Mouse (Mus musculus): Measurements from ENCODE around the gene Tssc4.

Tssc4 gene

DNA sequence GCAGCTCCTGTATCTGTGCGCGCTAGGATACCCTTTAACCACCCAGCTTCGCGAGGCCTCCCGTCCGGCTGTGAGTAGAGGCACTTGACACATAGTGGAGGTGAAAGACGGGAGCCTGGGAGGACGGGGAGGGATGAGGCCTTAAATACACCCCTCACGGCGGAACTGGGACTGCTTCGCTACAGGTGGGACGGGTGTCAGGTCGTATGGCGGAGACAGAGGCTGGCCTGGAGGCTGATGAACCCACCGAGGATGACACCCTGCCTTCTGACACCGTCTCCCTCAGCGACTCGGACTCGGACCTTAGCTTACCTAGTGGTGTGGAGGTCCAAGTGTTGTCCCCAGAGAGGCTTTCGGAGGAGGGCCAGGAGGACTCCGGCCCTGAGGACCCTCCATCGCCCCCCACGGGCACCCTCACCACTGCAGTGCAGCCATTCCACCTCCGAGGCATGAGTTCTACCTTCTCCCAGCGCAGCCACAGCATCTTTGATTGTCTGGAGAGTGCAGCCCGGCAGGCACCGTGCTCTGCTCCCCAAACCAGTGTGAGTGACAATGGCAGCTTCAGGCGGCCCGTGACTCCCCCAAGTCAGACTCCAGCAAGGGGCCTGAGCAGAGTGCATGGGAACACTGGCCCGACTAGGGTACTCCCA lies 827 bp downstream of the Tssc4 start:
- DNase-seq = no peak

DNA sequence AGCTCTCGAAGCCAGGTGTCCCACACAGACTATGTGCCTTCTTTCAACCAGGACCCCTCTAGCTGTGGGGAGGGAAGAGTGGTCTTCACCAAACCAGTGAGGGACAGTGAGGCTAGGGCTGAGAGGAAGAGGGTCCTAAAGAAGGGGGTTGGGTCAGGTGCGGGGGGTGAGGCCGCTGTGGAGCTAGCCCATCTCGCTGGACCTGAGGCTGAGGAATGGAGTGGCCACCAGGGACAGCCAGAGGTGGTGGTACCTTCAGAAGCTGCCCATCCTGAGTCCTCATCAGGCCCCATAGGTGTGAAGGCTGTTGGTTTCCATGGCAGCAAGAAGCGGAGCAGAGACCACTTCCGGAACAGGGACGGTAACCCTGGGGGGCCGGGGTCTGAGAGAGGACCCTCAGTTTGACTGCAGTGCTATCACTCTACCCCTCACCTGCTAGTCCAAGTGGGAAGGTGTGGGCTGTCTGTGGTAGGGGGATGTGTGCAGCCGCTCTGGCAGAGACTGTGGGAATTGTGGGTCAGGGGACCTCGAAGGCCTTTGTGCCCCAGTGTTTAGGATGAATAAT lies 1.5 kb downstream of the Tssc4 start:
- no peak for DNase-seq

DNA sequence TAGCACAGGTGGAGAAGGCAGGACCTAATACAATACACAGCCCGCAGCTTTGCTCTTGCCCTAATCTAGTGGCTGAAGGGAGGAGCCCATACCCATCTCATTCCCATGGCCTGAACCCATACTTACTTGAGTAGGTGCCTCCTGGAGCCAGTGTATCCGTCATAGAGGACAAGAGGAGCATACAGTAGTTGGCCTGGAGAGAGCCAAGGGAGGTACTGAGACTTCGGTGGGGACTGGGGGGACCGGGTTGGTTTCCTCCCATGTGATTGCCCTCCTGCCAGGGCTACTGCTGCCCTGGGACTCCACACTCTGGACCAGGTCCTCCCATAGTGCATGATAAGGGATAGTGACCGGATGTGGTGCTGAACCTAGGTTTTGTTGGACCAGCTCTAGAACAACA lies 3.6 kb downstream of the Tssc4 start:
- no peak for DNase-seq

DNA sequence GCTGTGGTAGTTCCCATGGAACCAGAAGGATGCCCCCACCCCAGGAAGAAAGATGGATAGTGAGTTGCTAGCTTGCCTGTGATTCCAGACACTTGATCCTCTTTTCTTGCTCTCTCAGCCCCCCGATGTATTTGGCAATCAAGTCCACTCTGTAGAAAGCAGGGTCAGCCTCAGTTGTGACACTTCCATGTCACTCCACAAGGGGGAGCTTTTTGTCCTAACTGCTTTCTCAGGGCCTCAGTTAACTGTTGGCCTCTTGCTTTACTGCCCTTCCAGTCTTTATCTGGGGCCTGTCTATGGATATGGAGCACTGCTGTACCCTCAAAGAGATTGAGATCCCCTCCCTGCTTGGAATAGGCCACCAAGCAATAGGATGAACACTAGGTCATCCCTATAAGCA lies 4.0 kb downstream of the Tssc4 start:
- DNase-seq = no peak

DNA sequence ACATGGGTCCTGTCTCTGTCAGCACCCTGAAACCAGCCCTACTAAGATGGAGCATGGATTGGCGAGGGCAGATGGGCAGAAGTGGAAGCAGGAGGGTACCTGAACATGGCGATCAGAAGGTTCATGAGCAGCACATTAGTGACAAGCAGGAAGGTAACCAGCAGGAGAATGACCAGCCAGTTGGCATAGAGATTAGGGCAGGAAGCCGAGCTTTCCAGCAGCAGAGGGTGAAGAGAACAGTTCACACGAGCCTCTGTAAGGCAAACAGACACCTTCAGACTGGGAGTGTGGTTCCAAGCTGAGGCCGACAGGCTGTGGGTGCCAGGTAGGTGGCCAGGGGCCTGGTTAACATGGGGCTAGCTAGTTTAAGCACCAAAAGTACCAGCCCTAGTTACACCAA lies 6.3 kb downstream of the Tssc4 start:
- no peak for DNase-seq

DNA sequence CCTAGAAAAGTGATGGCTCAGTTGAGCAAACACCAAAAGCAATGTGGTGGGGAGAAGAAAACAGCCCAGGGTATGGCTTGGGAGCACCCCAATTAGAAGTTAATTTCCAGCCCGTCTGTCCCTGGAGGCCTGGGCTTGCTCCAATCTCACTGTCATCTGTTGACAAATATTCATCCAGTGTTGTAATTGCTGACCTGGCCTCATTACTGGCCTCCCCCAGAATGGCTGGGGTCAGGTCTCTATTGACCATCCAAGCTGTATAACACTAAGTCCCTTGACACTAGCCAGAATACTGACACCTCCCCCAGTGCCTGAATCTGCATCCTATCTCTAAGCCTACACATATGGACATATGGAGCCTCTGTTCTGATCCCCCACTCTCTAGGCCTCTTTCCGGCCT lies 8.3 kb downstream of the Tssc4 start:
- no peak for DNase-seq

DNA sequence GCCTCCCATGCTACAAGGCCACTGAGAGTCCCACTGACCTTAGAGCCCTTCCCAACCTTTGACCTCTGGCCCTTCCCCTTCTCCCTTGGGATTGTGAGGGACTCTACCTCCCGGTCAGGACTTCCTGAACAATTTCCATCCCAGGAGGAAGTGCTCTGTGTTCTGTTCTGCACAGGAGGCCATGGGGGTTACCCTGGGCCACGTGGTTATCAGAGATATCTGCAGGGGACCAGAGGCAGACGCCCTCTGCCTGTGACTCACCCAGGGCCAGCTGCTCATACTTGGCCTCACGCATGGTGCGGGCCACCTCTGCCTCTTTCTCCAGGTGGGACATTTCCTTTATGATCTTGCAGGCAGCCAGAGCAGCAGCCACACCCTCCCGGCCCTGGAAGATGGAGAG lies 13.0 kb downstream of the Tssc4 start:
- DNase-seq = no peak

DNA sequence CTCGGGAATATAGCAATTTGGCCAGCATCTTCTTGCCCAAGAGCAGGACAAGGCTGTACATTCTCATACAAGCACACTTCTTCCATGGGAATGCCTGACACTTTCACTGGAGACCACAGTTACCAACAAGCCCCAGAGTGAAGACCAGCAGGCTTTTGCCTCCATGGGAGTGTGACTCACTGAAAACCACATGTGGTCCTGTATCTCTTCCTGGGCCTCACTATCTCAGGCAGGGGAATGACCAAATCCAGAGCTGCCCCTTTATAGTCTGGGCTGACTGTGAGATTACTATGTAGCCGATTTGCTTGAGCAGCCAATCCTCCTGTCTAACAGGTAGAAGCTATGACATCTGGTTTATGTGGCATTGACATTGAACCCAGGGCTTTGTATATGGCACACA lies 14.7 kb downstream of the Tssc4 start:
- no peak for DNase-seq

DNA sequence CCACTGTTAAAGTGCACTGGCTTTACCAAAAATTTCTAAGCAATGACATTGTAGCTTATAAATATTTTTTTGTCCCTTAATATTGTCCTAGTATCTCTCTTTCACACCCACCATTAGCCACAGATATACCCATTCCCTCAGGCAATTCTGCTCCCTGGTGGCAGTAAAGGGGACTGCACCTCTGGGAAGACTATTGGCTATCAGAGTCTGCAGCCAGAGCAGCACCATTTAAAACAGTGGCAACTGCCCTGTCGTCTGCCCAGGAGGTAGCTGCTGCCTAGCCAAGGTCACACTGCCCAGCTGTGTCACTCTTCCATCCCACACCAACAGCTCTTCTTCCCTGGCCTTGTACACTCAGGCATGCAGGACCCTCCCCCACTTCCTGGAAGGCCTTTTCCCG lies 17.3 kb downstream of the Tssc4 start:
- peak; percentile 24 for DNase-seq

DNA sequence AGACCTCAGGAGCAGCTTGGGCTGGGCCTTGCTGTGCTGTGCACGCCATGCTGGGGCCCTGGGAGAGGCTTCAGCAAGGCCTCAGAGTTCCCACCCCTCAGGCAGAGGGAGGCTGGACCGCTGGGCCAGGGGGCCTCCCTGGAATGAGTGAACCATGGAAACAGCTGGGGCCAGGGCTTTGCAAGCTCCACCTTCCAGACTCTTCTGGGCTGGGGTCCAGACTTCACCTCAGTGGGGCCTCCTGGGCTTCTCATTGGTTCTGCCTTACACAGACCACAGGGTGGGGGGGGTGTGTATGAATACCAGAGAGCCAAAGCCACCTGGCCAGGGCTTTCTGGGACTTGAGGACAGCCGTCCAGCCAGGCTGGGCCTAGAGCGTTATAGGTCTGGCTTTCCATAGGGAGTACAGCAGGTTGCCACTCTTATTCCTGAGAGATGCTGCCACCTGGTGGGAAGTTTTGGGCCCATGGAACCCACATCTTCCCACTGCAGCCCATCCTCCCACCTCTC lies 18.1 kb downstream of the Tssc4 start:
- peak; percentile 25 for DNase-seq

DNA sequence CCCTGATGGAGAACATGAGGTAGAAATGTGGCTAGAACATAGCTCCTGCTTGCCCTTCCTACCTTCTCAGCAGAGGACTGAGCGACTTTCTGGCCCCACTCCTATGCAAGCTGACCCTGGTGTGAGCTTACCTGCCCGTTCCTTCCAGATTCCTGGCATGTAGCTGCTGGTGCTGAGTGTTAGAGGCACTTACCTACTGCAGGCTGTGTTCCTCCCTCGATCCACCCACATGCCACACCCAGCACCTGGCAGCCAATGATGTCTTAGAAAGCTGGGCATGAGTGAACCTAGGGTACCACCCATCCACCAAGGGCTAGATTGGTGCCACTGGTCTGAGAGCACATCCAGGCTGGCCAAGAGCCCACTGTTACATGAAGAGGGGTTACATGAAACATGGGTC lies 24.8 kb downstream of the Tssc4 start:
- no peak for DNase-seq

DNA sequence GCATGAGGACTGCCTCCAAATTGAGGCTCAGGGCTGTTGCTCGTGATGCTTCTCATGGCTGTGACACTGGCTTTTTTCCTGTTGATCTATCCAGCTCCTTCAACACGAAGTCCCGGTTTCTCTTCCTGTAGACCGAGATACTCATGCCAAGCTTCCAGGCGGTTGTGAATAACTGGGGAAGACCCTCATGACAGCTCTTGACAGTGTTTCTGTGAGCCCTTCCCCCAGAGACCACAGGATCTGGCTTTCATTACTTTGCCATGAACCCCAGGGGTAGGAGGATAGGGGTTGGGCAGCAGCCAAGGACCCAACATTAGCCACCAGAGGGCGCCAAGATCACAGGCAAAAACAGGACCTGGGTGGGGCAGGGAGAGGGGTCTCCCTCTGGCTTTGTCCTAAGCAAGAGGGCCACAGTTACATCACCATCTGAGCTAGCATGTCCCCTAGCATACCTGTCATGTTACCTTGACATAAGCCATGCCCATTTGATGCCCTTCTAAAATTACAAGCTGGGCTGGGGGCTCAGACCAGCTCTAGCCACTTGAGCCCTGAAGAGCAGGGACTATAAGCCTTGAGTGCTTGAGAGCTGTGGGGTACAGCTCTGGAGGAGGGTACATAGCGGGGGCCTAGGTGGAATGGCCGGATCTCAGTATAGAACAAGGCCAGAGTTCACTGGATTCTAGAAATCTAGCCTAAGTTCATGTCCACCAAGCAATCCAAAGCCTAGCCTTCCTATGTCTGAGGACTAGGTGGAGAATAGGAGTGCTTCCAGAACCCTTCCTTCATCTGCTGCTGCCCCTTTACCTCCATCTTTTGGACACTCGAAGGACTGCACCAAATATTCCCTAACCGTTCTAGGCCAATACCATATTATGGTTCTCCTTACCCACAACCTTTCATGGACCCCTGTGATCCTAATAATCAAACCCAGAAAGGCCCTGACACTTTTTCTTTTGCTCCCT lies 25.8 kb downstream of the Tssc4 start, which contains the start of gene Trpm5:
Trpm5 (minus strand) TSS at position 51 of the 962 bp plus-strand sequence.
- peak; percentile 25 for DNase-seq

DNA sequence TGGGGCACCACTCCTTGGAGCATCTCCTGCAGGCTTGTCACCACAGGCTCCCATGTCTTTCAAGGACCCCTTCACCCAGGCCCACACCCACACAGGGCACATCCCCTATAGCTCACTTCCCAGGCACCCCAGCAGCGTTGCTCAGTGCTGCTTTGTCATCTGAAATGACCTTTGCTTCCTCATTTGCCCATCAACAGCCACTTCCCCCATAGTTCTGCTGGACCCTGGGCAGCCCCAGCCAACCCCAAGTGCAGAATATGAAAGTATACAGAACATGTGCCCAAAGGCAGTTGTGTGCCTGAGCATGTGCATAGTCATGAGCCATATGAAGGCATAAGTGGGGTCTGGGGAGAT lies 26.5 kb downstream of the Tssc4 start:
- DNase-seq = no peak

DNA sequence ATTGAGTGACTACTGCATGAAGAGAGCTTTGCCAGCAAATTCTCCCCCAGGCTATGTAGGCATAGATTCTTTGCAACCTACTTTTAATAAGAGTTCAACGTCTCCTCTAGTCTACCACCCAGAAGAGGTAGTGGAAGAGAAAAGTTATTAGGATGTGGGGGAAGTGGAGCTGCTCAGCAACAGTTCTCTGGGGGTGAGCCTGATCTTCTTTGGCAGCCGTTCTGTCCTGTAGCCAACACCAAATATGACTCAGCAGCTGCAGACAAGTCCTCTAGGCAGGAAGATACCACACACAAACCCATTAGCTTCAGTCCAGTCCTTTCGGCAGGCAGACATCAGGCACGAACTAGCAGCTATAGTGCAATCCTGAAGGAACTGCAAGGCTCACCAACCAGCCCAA lies 31.7 kb downstream of the Tssc4 start:
- peak; percentile 14 for DNase-seq

DNA sequence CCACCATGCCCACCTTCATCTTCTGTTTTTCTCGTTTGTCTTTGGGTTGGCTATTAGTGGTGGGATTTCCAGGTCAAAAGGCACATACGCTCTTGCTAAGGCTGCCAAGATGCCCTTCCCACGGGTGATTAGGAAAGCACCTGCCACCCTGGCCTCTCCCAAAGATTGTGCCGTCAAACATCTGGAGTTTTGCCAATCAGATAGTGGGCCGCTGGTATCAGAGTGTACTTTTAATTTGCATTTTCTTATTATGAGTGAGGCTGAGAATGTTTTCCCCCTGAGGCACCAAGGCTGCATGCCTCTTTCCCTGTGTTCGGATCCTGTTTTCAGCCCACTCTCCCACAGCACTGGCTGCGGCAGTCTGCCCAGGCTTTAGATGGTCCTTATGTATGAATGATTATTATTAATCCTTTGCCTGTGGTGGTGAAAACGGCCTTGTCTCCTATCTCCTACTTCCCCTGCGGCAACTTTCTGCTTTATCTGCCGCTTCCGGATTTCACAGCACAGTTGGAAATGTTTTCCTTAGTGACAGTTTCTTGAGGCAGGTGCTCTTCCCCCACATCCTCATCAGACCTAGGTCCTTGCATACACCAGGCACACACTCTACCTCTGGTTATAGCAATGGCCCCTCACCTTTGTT lies 36.3 kb downstream of the Tssc4 start:
- DNase-seq = no peak

DNA sequence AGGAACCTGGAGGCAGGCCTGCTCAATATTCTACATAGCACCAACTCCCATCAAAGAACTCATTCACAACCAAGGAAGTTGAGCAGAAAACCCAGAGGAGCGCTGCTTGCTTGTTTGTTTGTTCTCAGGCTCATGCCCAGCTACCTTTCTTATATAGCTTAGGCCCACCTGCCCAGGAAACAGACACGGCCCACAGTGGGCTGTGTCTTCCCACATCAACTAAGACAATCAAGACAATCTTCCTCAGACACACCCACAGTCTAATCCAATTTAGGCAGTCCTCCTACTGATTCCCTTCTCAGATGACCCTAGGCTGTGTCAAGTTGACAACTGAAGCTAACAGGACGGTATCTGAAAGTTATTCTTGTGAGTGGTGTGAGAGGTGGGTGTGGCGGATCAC lies 37.0 kb downstream of the Tssc4 start, which contains the start of gene Kcnq1:
Kcnq1 (plus strand) TSS at position 301 of the 400 bp plus-strand sequence.
- no peak for DNase-seq

DNA sequence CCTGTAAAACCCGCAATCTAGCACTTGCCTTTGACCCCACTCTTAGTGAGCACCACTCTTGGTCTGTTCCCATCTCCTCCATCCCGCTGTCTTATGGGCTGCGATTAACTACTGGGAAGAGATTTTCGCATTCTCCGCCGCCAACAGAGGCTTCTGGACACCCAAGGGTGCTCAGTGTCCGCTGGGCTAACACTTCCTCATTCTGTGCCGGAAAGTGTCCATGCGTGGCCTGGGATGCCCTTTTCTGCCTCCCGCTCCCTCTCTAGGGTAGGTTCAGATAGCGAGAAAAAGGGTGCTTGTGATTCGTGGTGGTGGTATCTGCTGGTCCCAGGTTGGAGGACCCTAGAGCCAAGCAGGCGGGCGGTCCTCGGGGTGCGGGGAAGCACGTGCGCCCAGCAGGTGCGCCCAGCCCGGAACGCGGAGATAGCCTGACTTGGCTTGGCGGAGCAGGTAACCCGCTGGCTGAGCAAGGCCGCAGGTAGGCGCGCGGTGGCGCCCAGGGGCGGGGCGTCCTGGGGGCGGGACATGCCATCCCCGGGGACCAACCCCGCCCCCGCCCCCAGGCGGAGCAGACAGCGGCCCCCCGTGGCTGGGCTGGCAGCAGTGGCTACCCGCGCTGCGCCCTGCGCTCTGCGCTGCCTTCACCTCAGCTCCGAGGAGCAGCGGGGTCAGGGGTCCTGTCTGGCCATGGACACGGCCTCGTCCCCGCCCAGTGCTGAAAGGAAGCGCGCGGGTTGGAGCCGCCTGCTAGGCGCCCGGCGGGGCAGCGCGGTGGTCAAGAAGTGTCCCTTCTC lies 37.8 kb downstream of the Tssc4 start:
- no peak for DNase-seq

DNA sequence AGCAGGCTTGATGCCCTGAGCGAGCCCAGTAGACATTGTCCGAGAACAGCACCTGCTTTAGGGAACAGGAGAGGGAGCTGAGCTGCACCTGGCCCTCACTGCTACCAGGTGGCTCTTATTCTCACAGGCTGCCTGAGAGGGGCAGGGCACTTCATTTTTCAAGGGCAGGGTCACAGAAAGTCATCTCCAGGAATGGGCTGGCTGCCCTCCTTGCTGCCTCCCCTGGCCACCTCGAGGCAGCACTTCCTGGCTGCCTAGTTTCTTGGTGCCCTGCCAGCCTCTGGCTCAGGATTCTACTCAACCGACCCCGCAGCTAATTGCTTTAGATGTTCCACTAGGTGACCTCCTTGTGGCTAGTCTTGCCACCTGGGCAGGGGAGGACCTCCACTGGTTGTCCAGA lies 39.2 kb downstream of the Tssc4 start:
- no peak for DNase-seq

DNA sequence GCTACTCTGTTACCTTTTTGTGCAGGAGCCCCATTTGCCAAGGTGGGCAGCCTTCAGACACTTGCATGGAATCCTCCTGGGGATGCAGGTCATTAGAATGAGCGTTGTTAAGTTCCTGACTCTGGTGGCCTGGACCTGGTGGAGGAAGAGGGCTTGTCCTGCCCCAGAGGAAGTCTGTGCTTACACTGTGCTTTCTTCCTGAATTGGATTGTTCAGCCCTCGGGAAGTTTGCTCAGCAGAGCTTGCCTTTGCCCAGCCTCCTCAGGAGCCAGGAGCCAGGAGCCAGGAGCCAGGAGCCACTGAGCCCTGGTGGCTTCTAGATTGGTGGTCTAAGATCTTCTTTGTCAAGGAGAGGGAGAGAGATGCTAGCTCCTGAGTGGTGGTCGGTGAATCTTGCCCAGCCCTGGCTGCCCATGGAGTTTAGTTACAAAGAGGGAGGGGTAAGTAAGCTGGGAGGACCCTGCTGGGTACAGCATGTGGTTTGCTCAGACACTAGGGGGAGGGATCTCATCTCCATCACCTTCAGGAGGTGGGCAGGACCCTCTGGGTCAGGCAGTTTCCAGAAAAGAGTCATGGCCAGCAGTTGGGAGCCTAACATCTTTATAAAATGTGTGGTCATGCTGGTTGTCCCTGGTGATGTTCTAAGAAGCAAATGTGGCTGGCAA lies 40.1 kb downstream of the Tssc4 start:
- DNase-seq = no peak

DNA sequence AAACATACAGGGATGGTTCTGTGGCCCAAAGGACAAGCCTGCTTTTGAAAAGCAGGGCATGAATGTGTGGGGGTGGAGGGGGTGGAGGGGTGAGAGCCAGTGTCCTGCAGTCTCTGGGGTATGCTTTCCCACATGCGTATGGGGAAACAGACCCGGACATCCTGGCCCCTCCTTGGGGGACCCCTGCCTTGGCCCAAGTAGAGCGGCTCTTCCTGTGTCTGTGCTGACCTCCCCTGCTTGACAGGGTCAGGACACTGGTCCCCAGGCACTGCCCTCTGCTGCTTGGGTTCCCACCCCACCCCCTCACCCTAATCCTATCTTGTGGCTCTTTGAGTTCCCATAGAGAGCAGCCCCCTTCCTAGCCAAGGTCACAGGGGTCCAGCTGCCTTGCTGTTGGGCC lies 40.6 kb downstream of the Tssc4 start:
- no peak for DNase-seq

DNA sequence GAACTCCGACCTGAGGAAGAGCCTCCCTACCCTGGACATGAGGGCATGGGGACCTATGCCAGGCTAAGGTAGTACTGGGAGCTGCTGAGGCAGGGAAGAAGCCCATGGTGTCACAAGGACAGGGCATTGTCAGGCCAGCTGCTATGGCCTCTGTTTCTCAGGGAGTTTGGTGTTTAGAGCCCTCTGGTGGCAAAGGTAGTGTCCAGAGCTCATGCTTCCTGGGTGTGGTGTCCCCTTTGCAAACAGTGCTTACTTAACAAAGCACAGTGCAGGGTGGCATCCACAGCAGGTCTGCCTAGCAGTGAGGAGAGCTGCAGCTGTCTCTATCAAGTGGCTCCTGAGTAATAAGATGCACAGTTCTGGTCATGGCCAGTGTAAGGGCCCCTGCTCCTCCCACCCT lies 41.8 kb downstream of the Tssc4 start:
- DNase-seq = no peak

DNA sequence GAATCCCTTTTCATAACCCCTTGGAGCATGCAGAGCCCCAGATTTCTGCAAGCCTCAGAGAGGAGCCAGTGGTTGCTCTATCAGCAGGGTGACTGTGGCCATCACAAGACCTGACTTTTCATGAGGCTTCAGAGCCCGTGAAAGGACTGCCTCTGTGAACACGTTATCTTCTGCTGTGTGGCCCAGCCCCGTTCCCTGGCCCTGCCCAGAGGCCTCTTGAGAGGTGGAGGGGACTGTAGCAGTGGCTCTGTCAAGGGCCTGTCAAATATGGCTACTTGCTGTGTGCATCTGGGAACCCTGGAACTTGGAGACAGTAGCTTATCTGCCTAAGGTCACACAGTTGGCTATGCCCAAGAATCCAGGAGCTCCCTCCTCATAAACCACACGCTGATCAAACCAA lies 42.7 kb downstream of the Tssc4 start:
- no peak for DNase-seq
